Mouse (Mus musculus) thymus, adult 2 months (tissue): ENCODE data around the gene Nipsnap3b.

ENCODE experiments used
- CTCF ChIP-seq: fragments of 200-500 bp; IDR thresholded peaks from 2 replicates; pipeline ENCODE4 v1.5.1; 2012; ENCODE audit warnings: mild to moderate bottlenecking, control low read depth, low read length, moderate library complexity, borderline replicate concordance; ENCODE audit not compliant: control insufficient read depth, poor library complexity, insufficient read depth; ENCODE audit errors: extremely low read depth
- POLR2A ChIP-seq: fragments of 200-500 bp; IDR thresholded peaks from 2 replicates; pipeline ENCODE4 v1.6.1; 2012; ENCODE audit warnings: mild to moderate bottlenecking, low read length, control low read depth, moderate library complexity; ENCODE audit not compliant: control insufficient read depth, poor library complexity, insufficient read depth; ENCODE audit errors: extremely low read depth

GRCm38 (mm10) chr4:53015024-53015423 lies 3.3 kb downstream of the Nipsnap3b start:
- no peak for TF ChIP-seq POLR2A
- TF ChIP-seq CTCF: no peak
